Mouse (Mus musculus): ENCODE data around the gene Rsph3a.
"Not testable (repeated sequence)": the region's sequence is repeated elsewhere in the genome, so short reads cannot be mapped to it uniquely, and the experiment has no call there.

DNA sequence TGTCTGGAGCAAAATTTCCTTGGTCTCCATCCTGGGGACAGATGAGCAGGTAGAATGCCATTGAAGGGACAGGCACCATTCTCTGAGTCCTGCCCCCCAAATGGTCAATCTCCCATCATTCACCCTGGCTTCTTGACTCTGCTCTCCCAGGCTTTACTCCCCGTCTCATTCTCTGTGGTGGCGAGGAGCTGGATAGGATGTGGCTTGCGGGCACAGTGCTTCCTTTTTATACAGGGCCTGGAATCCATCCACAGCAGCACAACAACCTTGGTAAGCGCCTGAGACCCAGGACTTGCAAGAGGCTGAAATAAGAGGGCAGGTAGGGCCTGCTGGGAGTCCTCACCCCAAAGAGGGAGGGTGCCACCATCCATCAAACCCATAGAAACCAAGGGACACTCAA, 68.6 kb downstream of the Rsph3a start:
- not testable (repeated sequence) for TF ChIP-seq CTCF (IDR thresholded peaks at IDR 0.05; ENCODE audit: low read depth); EP300 (optimal IDR thresholded peaks at IDR 0.05)

Data from stomach, postnatal 0 days (tissue).